Mouse (Mus musculus) intestine, embryonic 16.5 days (tissue): ENCODE results near the gene Vnn3. TPM values are rescaled to one million over a fixed set of nuclear protein-coding genes. Genes with fewer than 3 reads are reported as not detected.

Experiments used
- ATAC-seq: fragments of 200-750 bp; cut with Nextera tagmentation; 2 replicates; pipeline ENCODE4 v1.8.0; 2017; ENCODE audit warnings: moderate TSS enrichment, moderate library complexity
- H3K27ac ChIP-seq: fragments of 300-500 bp; sonication (generic); 2 replicates; pipeline ENCODE4 v1.5.1; 2014; ENCODE audit warnings: mild to moderate bottlenecking, low read length
- H3K27me3 ChIP-seq: fragments of 300-500 bp; sonication (generic); replicated peaks from 2 replicates; pipeline ENCODE4 v1.6.1; 2014; ENCODE audit warnings: low read length, control low read depth, mixed read lengths; ENCODE audit not compliant: control insufficient read depth, insufficient read depth
- H3K36me3 ChIP-seq: fragments of 300-500 bp; sonication (generic); 2 replicates; pipeline ENCODE4 v1.6.1; 2014; ENCODE audit warnings: low read length, control low read depth; ENCODE audit not compliant: control insufficient read depth, insufficient read depth
- H3K4me1 ChIP-seq: fragments of 300-500 bp; sonication (generic); 2 replicates; pipeline ENCODE4 v1.6.1; 2014; ENCODE audit warnings: low read length, control low read depth, mixed read lengths; ENCODE audit not compliant: control insufficient read depth, insufficient read depth
- H3K4me2 ChIP-seq: fragments of 300-500 bp; sonication (generic); 2 replicates; pipeline ENCODE4 v1.6.1; 2014; ENCODE audit warnings: low read depth, low read length, control low read depth
- H3K4me3 ChIP-seq: fragments of 300-500 bp; sonication (generic); 2 replicates; pipeline ENCODE4 v1.5.1; 2014; ENCODE audit warnings: mild to moderate bottlenecking, low read length
- H3K9ac ChIP-seq: fragments of 300-500 bp; sonication (generic); 2 replicates; pipeline ENCODE4 v1.6.1; 2014; ENCODE audit warnings: low read depth, low read length
- H3K9me3 ChIP-seq: fragments of 300-500 bp; sonication (generic); 2 replicates; pipeline ENCODE4 v1.6.1; 2016; ENCODE audit warnings: low read length, control low read depth; ENCODE audit not compliant: control insufficient read depth
- whole genome bisulfite sequencing: fragments of 180-500 bp; shearing (Covaris S2); extraction: QIAGEN DNeasy Blood & Tissue Kit; methylation state at CpG from one replicate; pipeline ENCODE4 v1.1.7; 2014; 5-methylcytosine and 5-hydroxymethylcytosine counted together
- polyA plus RNA-seq: library from polyadenylated mRNA; unstranded; fragments of >200 nt; fragmentation: Nextera tagmentation; extraction: Ambion mirVana; gene quantifications from 2 replicates; pipeline ENCODE4 v1.2.1, GENCODE M21; 2015

The Vnn3 gene
- polyA plus RNA-seq, 1 experiment from 2014 or later, result 0.21 TPM

DNA sequence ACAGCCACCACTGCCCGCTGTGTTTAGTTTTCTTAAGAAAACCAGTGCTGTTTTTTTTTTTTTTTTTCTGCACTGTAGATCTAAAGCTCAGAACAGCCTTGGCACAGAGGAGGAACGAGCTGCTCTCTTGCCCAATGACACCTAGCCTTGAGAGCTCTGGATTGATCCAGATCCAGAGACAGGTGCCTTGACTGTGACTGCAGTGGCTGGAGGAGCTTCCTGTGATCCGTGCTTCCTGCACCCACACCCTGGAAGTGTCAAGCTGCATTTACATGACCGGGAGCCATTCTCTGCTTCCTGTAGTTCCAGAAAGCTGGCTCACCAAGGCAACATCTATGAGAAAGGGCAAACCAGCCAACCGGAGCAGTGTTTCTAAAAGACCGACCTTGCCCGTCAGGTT, 24.7 kb upstream of the Vnn3 start:
- H3K4me3 ChIP-seq, result no peak overlapping the region
- H3K9me3 ChIP-seq, result no peaks in the 10 kb centered on the region; the same call in 1 of the 2 replicates
- no peak overlapping the region for H3K27ac ChIP-seq
- no peak overlapping the region for H3K4me2 ChIP-seq
- ATAC-seq, result no peak
- H3K27me3 ChIP-seq, result no peaks in the 10 kb centered on the region
- WGBS, result 88% methylated on average over 7 of the region's 7 CpGs
- H3K4me1 ChIP-seq, result no peaks in the 10 kb centered on the region
- no peak overlapping the region for H3K9ac ChIP-seq
- H3K36me3 ChIP-seq, result peaks cover 13% of the 10 kb centered on the region

- ATAC-seq, result peak; percentile 82
- 54% methylated on average over 9 of the region's 9 CpGs for WGBS
- H3K4me2 ChIP-seq, result no peak overlapping the region
- peaks cover 2% of the 10 kb centered on the region for H3K4me1 ChIP-seq
- H3K9ac ChIP-seq, result no peak overlapping the region
- no peaks in the 10 kb centered on the region for H3K36me3 ChIP-seq
- H3K9me3 ChIP-seq, result no peaks in the 10 kb centered on the region
- peak overlapping the region; percentile 28; the same call in 1 of the 2 replicates for H3K27ac ChIP-seq
- H3K27me3 ChIP-seq, result no peaks in the 10 kb centered on the region
- no peak overlapping the region for H3K4me3 ChIP-seq
Observed at GRCm38 (mm10) chr10:23836003-23836964, 15.0 kb upstream of the Vnn3 start.

- no peak overlapping the region for H3K4me2 ChIP-seq
- H3K27me3 ChIP-seq, result no peaks in the 10 kb centered on the region
- 0 out of 2 replicates have a peak overlapping the region, but pooled peaks have one; percentile 28 for H3K27ac ChIP-seq
- H3K9me3 ChIP-seq, result no peaks in the 10 kb centered on the region
- H3K4me3 ChIP-seq, result no peak overlapping the region
- no peak for ATAC-seq
- no peak overlapping the region for H3K9ac ChIP-seq
- peaks cover 2% of the 10 kb centered on the region for H3K4me1 ChIP-seq
- H3K36me3 ChIP-seq, result no peaks in the 10 kb centered on the region
- 80% methylated on average over 3 of the region's 3 CpGs for WGBS
Observed at GRCm38 (mm10) chr10:23837115-23837514, 14.1 kb upstream of the Vnn3 start.

- Histone ChIP-seq H3K36me3 (no peaks in the 10 kb centered on the region), H3K4me3 (no peak overlapping the region), H3K4me1 (peaks cover 2% of the 10 kb centered on the region), H3K27ac (no peak overlapping the region), H3K9me3 (no peaks in the 10 kb centered on the region), H3K27me3 (no peaks in the 10 kb centered on the region), H3K9ac (no peak overlapping the region), H3K4me2 (no peak overlapping the region; the same call in 1 of the 2 replicates)
- WGBS, result 89% methylated on average over 3 of the region's 3 CpGs
- peak; percentile 36 for ATAC-seq
Observed at GRCm38 (mm10) chr10:23838910-23839309, 12.4 kb upstream of the Vnn3 start.

- Histone ChIP-seq H3K27ac (no peak overlapping the region), H3K4me3 (no peak overlapping the region), H3K4me2 (no peak overlapping the region; the same call in 1 of the 2 replicates), H3K4me1 (peaks cover 2% of the 10 kb centered on the region), H3K9me3 (no peaks in the 10 kb centered on the region), H3K9ac (no peak overlapping the region), H3K27me3 (no peaks in the 10 kb centered on the region), H3K36me3 (no peaks in the 10 kb centered on the region)
- WGBS, result 34% methylated on average over 9 of the region's 9 CpGs
- ATAC-seq, result peak; percentile 80
Observed at GRCm38 (mm10) chr10:23839368-23839767, 11.9 kb upstream of the Vnn3 start.

DNA sequence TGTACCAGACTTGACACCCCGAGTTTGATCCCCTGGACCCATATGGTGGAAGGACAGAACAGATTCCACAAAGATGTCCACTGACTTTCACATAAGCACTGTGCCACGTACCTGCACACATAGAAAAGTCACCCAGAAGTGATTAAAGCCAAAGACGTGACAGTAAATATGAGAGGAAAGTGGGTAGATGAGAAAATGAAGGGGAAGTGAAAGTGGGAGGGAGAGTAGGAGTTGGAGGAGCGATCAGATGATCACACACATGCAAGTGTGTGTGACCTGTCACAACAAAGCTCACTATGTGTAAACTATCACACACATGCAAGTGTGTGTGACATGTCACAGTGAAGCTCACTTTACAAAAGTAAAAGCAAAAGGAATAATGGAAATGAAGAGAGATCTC, 10.8 kb upstream of the Vnn3 start:
- Histone ChIP-seq H3K9me3 (no peaks in the 10 kb centered on the region), H3K4me1 (peaks cover 2% of the 10 kb centered on the region), H3K4me2 (no peak overlapping the region), H3K4me3 (no peak overlapping the region), H3K9ac (no peak overlapping the region), H3K27me3 (no peaks in the 10 kb centered on the region), H3K36me3 (no peaks in the 10 kb centered on the region), H3K27ac (no peak overlapping the region)
- no peak for ATAC-seq
- 77% methylated on average over 4 of the region's 4 CpGs for WGBS

DNA sequence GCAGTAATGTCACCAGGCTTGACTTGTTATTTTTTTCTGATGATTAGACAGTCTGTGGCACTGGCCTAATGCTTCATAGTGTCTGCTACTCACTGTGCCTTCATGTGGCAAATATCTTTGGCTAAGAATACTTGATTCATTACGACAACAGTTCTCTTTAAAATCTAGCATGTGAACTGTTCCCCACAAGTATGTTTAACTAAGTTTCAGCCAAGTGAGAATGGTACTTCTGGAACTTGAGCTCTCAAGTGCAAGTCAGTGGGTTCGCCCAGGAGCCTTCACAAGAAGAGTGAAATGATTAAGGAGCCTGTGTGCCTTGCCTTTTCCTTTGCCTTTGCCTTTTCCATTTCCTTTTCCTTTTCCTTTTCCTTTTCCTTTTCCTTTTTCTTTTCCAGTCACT, 834 bp downstream of the Vnn3 start:
- Histone ChIP-seq H3K36me3 (no peaks in the 10 kb centered on the region), H3K4me2 (no peak overlapping the region), H3K4me3 (no peak overlapping the region), H3K27ac (no peak overlapping the region), H3K27me3 (no peaks in the 10 kb centered on the region), H3K9me3 (no peaks in the 10 kb centered on the region), H3K4me1 (no peaks in the 10 kb centered on the region), H3K9ac (no peak overlapping the region)
- 77% methylated on average over 2 of the region's 2 CpGs for WGBS
- no peak for ATAC-seq

DNA sequence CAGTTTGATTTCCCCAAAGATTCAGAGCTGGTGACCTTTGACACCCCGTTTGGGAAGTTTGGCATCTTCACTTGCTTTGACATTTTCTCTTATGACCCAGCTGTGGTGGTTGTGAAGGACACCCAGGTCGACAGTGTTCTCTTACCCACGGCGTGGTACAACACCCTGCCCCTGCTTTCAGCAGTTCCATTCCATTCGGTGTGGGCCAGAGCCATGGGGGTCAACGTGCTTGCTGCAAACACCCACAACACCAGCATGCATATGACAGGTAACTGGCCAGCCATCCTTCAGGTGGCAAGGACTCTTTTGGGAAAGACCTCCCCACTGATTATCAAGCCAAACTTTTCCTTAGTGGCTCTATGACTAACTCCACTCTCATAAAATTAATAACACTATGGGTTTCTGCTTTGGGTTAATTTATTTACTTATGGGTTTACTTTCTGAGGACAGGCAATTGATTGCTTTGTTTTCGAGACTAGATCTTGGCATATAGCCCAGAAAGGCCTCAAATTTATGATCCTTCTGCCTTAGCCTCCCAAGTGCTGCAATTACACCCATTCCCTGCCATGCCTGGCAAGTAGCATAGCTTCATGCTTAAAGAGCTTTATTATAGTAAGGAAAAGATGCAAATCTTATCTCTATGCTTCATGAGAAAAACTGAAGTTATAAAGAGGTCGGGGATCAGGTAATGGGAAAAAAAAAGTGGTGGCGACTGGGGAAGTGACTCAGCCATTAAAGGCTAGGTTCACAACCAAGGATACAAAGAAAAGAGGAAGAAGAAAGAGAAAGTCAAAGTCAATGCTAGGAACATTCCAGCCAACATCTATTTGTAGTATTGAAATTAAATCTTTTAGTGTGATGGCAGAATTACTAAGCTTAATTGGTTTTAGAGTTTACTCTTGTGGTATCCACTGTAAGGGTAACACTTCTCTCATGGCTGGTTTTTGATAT, 13.4 kb downstream of the Vnn3 start:
- Histone ChIP-seq H3K9me3 (peaks cover 11% of the 10 kb centered on the region; the same call in 1 of the 2 replicates), H3K4me2 (no peak overlapping the region), H3K4me3 (no peak overlapping the region), H3K36me3 (no peaks in the 10 kb centered on the region), H3K27me3 (no peaks in the 10 kb centered on the region), H3K4me1 (no peaks in the 10 kb centered on the region), H3K9ac (no peak overlapping the region), H3K27ac (no peak overlapping the region)
- peak; percentile 92 for ATAC-seq
- WGBS, result 59% methylated on average over 9 of the region's 9 CpGs

DNA sequence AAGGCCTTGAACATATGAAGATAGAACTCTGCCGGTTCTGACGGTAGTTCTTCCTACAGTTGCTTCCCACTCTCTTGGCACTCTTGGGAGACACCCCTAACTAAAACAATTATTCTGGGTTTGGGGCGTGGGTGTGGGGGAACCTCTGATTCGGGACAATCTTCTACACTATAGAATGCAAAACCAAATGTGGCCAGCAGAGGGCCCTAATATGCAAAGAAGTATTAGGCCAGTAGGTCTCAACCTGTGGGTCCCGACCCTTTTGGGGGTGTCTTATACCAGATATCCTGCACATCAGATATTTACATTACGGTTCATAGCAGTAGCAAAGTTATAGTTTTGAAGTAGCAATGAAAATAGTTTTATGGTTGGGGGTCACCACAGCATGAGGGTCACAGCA, 29.4 kb downstream of the Vnn3 start:
- no peak overlapping the region for H3K27ac ChIP-seq
- no peak for ATAC-seq
- WGBS, result 92% methylated on average over 6 of the region's 6 CpGs
- no peak overlapping the region for H3K4me3 ChIP-seq
- H3K9ac ChIP-seq, result no peak overlapping the region
- no peaks in the 10 kb centered on the region for H3K9me3 ChIP-seq
- no peaks in the 10 kb centered on the region for H3K36me3 ChIP-seq
- H3K27me3 ChIP-seq, result no peaks in the 10 kb centered on the region
- H3K4me2 ChIP-seq, result no peak overlapping the region
- H3K4me1 ChIP-seq, result no peaks in the 10 kb centered on the region
